In genomic region chr8:121925624-121926023, GRCm38 (mm10) we compare ENCODE assay signal across 9 mouse cellular contexts. TPM values are rescaled to one million over a fixed set of nuclear protein-coding genes. Genes with fewer than 3 reads are reported as not detected.
DNase-seq lines count a peak whose midpoint lies in the region; ATAC-seq and TF ChIP-seq lines count a peak whose summit lies in the region.
"Had no signal": no experiment of that assay in that cellular context is flagged by ENCODE, and none has a peak within 500 bp of the region (broad histone marks: within the 10 kb centered on the region; RNA-seq: fewer than 3 reads in every experiment).

No protein-coding gene starts in this region.

- no peak for ATAC-seq in heart, embryonic 12.5 days (ENCODE audit: insufficient number of reproducible peaks, low FRiP score)
- ATAC-seq in megakaryocyte progenitor cell, adult 5-6 weeks (replicated peaks; ENCODE audit: poor library complexity) = peak; percentile 77

- peak; percentile 96 for DNase-seq in heart, adult 11 months
- peak; percentile 86 for DNase-seq in WW6 (ENCODE audit: low read depth, low spot score)
- DNase-seq in gastrocnemius, postnatal 4 days (ENCODE audit: low spot score in 2 of 2) = peak; percentile 49 to 79
- peak; percentile 74 for DNase-seq in layer of hippocampus, adult 9-10 months (ENCODE audit: low spot score)
- DNase-seq in spleen, adult 12 weeks (ENCODE audit: low spot score) = peak; percentile 59

- H3K4me1 ChIP-seq in heart, embryonic 12.5 days (replicated peaks) = 0 out of 2 replicates have a peak, but pooled peaks cover 3% of the 10 kb centered on the region
- H3K4me1 ChIP-seq in cortical plate, adult 2 months (ENCODE audit: control insufficient read depth, insufficient read depth, low read length) = no peaks in the 10 kb centered on the region

- no peak overlapping the region for H3K9ac ChIP-seq in heart, embryonic 12.5 days

- no peak overlapping the region for H3K4me3 ChIP-seq in heart, embryonic 12.5 days
- no peak overlapping the region for H3K4me3 ChIP-seq in cortical plate, adult 2 months (ENCODE audit: insufficient read depth, low read length)

- no peak overlapping the region for H3K4me2 ChIP-seq in heart, embryonic 12.5 days

- H3K9me3 ChIP-seq in heart, embryonic 12.5 days (replicated peaks) = no peaks in the 10 kb centered on the region; the same call in 1 of the 2 replicates

- no peak overlapping the region for H3K27ac ChIP-seq in heart, embryonic 12.5 days (ENCODE audit: poor library complexity, severe bottlenecking)
- H3K27ac ChIP-seq in cortical plate, adult 2 months (ENCODE audit: insufficient read depth, low read length) = no peak overlapping the region
- H3K27ac ChIP-seq: macrophage had no signal

- no peak for TF ChIP-seq POLR2A in cortical plate, adult 2 months (IDR thresholded peaks at IDR 0.05; ENCODE audit: extremely low read depth, insufficient read depth, low read length)

- no peaks in the 10 kb centered on the region; the same call in 1 of the 2 replicates for H3K27me3 ChIP-seq in heart, embryonic 12.5 days (replicated peaks)

- TF ChIP-seq CTCF in cortical plate, adult 2 months (IDR thresholded peaks at IDR 0.05; ENCODE audit: extremely low read depth, insufficient read depth, low read length) = peak; percentile 87

- no peaks in the 10 kb centered on the region for H3K36me3 ChIP-seq in heart, embryonic 12.5 days

- 32% methylated on average over 10 of the region's 10 CpGs for WGBS in heart, embryonic 12.5 days

RNA-seq across cellular contexts. Expression of gene Slc7a5, which starts 18.1 kb away (rescaled TPM):
- polyA plus RNA-seq in heart, embryonic 12.5 days (2016; fragmentation: Nextera tagmentation; extraction: Ambion mirVana) = 22.3 and 24.6 TPM in 2 replicates
- 74.1 and 75.6 TPM in 2 replicates for polyA plus RNA-seq in cortical plate, adult 2 months (2012; rRNA removed)
- 10 to 100 TPM; 21.9 to 22.4 TPM for total RNA-seq in gastrocnemius, postnatal 4 days (2021)
- 46.4 and 57.5 TPM in 2 replicates for total RNA-seq in megakaryocyte progenitor cell, adult 5-6 weeks (2015)
- 25.8 and 31.7 TPM in 2 replicates for total RNA-seq in megakaryocyte progenitor cell, adult 5-6 weeks (2017)

RNA-seq across cellular contexts. Expression of gene Car5a, which starts 19.1 kb away (rescaled TPM):
- not detected in 2 replicates for polyA plus RNA-seq in heart, embryonic 12.5 days (2016; fragmentation: Nextera tagmentation; extraction: Ambion mirVana)
- polyA plus RNA-seq in cortical plate, adult 2 months (2012; rRNA removed) = 0.29 and 0.42 TPM in 2 replicates
- total RNA-seq in gastrocnemius, postnatal 4 days (2021) = under 1 TPM in 1 of 2 experiments, not detected in 1; 0.44 TPM
- total RNA-seq in megakaryocyte progenitor cell, adult 5-6 weeks (2015) = not detected in 2 replicates
- not detected in 2 replicates for total RNA-seq in megakaryocyte progenitor cell, adult 5-6 weeks (2017)
- polyA plus RNA-seq: macrophage had no signal

RNA-seq across cellular contexts. Expression of gene Banp, which starts 23.9 kb away (rescaled TPM):
- 28.4 and 31.8 TPM in 2 replicates for polyA plus RNA-seq in heart, embryonic 12.5 days (2016; fragmentation: Nextera tagmentation; extraction: Ambion mirVana)
- polyA plus RNA-seq in cortical plate, adult 2 months (2012; rRNA removed) = 68.4 and 76.1 TPM in 2 replicates
- total RNA-seq in gastrocnemius, postnatal 4 days (2021) = 10 to 100 TPM; 15.6 to 17.4 TPM
- total RNA-seq in megakaryocyte progenitor cell, adult 5-6 weeks (2015) = 7.5 and 9.0 TPM in 2 replicates
- total RNA-seq in megakaryocyte progenitor cell, adult 5-6 weeks (2017) = 21.8 and 41.2 TPM in 2 replicates
